Mouse (Mus musculus): ENCODE measurements at regions not wholly inside any gene's neighbourhood (a gene's known extent, or its start where the extent isn't known, plus 50 kb on each side); places are given as distances from the start of the nearest gene placed in this dataset.

- H3K4me1 ChIP-seq (ENCODE audit: control insufficient read depth, insufficient read depth, low read length), result no peaks in the 10 kb centered on the region
- H3K79me2 ChIP-seq (replicated peaks; ENCODE audit: control insufficient read depth, insufficient read depth, low read length), result no peaks in the 10 kb centered on the region
- WGBS, result 63% methylated on average over 8 of the region's 8 CpGs
- no peak overlapping the region for H3K9ac ChIP-seq (ENCODE audit: low read depth, low read length)
- no peak overlapping the region for H3K4me3 ChIP-seq
- intact Hi-C loops (cut with DNase I), result no loop called here
- TF ChIP-seq CTCF (IDR thresholded peaks at IDR 0.05), result no peak
- no peak for TF ChIP-seq EP300 (IDR thresholded peaks at IDR 0.05; ENCODE audit: insufficient read depth, low read depth, low read length)
- no peak for TF ChIP-seq POLR2A (IDR thresholded peaks at IDR 0.05; ENCODE audit: insufficient read depth, low read depth, low read length)
- DNase-seq, result no peak
- H3K27ac ChIP-seq, result no peak overlapping the region
- no peaks in the 10 kb centered on the region for H3K36me3 ChIP-seq (ENCODE audit: control insufficient read depth, insufficient read depth, low read length)
- no peaks in the 10 kb centered on the region for H3K27me3 ChIP-seq (ENCODE audit: control insufficient read depth, insufficient read depth, low read length)
These were observed 165.0 kb downstream of the Usp46 start for GRCm38 (mm10) chr5:73903219-73903570.

- no peak for DNase-seq
- Histone ChIP-seq H3K9ac (ENCODE audit: low read depth, low read length) (no peak overlapping the region), H3K27me3 (ENCODE audit: control insufficient read depth, insufficient read depth, low read length) (no peaks in the 10 kb centered on the region), H3K36me3 (ENCODE audit: control insufficient read depth, insufficient read depth, low read length) (no peaks in the 10 kb centered on the region), H3K4me3 (no peak overlapping the region), H3K27ac (no peak overlapping the region), H3K79me2 (replicated peaks; ENCODE audit: control insufficient read depth, insufficient read depth, low read length) (no peaks in the 10 kb centered on the region), H3K4me1 (ENCODE audit: control insufficient read depth, insufficient read depth, low read length) (no peaks in the 10 kb centered on the region)
- WGBS, result 81% methylated on average over 8 of the region's 8 CpGs
- TF ChIP-seq POLR2A (IDR thresholded peaks at IDR 0.05; ENCODE audit: insufficient read depth, low read depth, low read length), result no peak
- no peak for TF ChIP-seq CTCF (IDR thresholded peaks at IDR 0.05)
- TF ChIP-seq EP300 (IDR thresholded peaks at IDR 0.05; ENCODE audit: insufficient read depth, low read depth, low read length), result no peak
- intact Hi-C loops (cut with DNase I), result no loop called here
These were observed 164.0 kb downstream of the Usp46 start for GRCm38 (mm10) chr5:73904146-73904811.

GRCm38 (mm10) chr5:73912149-73912548, 156.1 kb downstream of the Usp46 start:
- Histone ChIP-seq H3K9ac (ENCODE audit: low read depth, low read length) (no peak overlapping the region), H3K4me3 (no peak overlapping the region), H3K36me3 (ENCODE audit: control insufficient read depth, insufficient read depth, low read length) (no peaks in the 10 kb centered on the region), H3K79me2 (replicated peaks; ENCODE audit: control insufficient read depth, insufficient read depth, low read length) (no peaks in the 10 kb centered on the region), H3K27ac (no peak overlapping the region), H3K27me3 (ENCODE audit: control insufficient read depth, insufficient read depth, low read length) (no peaks in the 10 kb centered on the region), H3K4me1 (ENCODE audit: control insufficient read depth, insufficient read depth, low read length) (peaks cover 2% of the 10 kb centered on the region)
- DNase-seq, result no peak
- WGBS, result 81% methylated on average over 1 of the region's 1 CpGs
- intact Hi-C loops (cut with DNase I), result no loop called here
- no peak for TF ChIP-seq POLR2A (IDR thresholded peaks at IDR 0.05; ENCODE audit: insufficient read depth, low read depth, low read length)
- TF ChIP-seq EP300 (IDR thresholded peaks at IDR 0.05; ENCODE audit: insufficient read depth, low read depth, low read length), result no peak
- no peak for TF ChIP-seq CTCF (IDR thresholded peaks at IDR 0.05)

- H3K27me3 ChIP-seq (ENCODE audit: control insufficient read depth, insufficient read depth, low read length), result no peaks in the 10 kb centered on the region
- H3K4me3 ChIP-seq, result no peak overlapping the region
- no peaks in the 10 kb centered on the region for H3K79me2 ChIP-seq (replicated peaks; ENCODE audit: control insufficient read depth, insufficient read depth, low read length)
- TF ChIP-seq CTCF (IDR thresholded peaks at IDR 0.05) (no peak), EP300 (IDR thresholded peaks at IDR 0.05; ENCODE audit: insufficient read depth, low read depth, low read length) (no peak), POLR2A (IDR thresholded peaks at IDR 0.05; ENCODE audit: insufficient read depth, low read depth, low read length) (no peak)
- no peak for DNase-seq
- peaks cover 2% of the 10 kb centered on the region for H3K4me1 ChIP-seq (ENCODE audit: control insufficient read depth, insufficient read depth, low read length)
- 59% methylated on average over 6 of the region's 6 CpGs for WGBS
- H3K36me3 ChIP-seq (ENCODE audit: control insufficient read depth, insufficient read depth, low read length), result no peaks in the 10 kb centered on the region
- intact Hi-C loops (cut with DNase I), result no loop called here
- H3K9ac ChIP-seq (ENCODE audit: low read depth, low read length), result no peak overlapping the region
- no peak overlapping the region for H3K27ac ChIP-seq
These were observed 155.1 kb downstream of the Usp46 start for GRCm38 (mm10) chr5:73913116-73913515.

- Histone ChIP-seq H3K27ac (no peak overlapping the region), H3K79me2 (replicated peaks; ENCODE audit: control insufficient read depth, insufficient read depth, low read length) (no peaks in the 10 kb centered on the region), H3K4me3 (no peak overlapping the region), H3K9ac (ENCODE audit: low read depth, low read length) (no peak overlapping the region), H3K36me3 (ENCODE audit: control insufficient read depth, insufficient read depth, low read length) (no peaks in the 10 kb centered on the region), H3K27me3 (ENCODE audit: control insufficient read depth, insufficient read depth, low read length) (no peaks in the 10 kb centered on the region), H3K4me1 (ENCODE audit: control insufficient read depth, insufficient read depth, low read length) (peaks cover 2% of the 10 kb centered on the region)
- WGBS, result 67% methylated on average over 2 of the region's 2 CpGs
- TF ChIP-seq EP300 (IDR thresholded peaks at IDR 0.05; ENCODE audit: insufficient read depth, low read depth, low read length), result no peak
- no peak for TF ChIP-seq CTCF (IDR thresholded peaks at IDR 0.05)
- no peak for TF ChIP-seq POLR2A (IDR thresholded peaks at IDR 0.05; ENCODE audit: insufficient read depth, low read depth, low read length)
- intact Hi-C loops (cut with DNase I), result no loop called here
- no peak for DNase-seq
These were observed 150.2 kb downstream of the Usp46 start for GRCm38 (mm10) chr5:73918011-73918410.

- Histone ChIP-seq H3K27me3 (ENCODE audit: control insufficient read depth, insufficient read depth, low read length) (no peaks in the 10 kb centered on the region), H3K79me2 (replicated peaks; ENCODE audit: control insufficient read depth, insufficient read depth, low read length) (no peaks in the 10 kb centered on the region), H3K9ac (ENCODE audit: low read depth, low read length) (no peak overlapping the region), H3K4me1 (ENCODE audit: control insufficient read depth, insufficient read depth, low read length) (no peaks in the 10 kb centered on the region; the same call in 1 of the 2 replicates), H3K36me3 (ENCODE audit: control insufficient read depth, insufficient read depth, low read length) (no peaks in the 10 kb centered on the region), H3K27ac (no peak overlapping the region), H3K4me3 (no peak overlapping the region)
- TF ChIP-seq CTCF (IDR thresholded peaks at IDR 0.05), result no peak
- no peak for TF ChIP-seq POLR2A (IDR thresholded peaks at IDR 0.05; ENCODE audit: insufficient read depth, low read depth, low read length)
- 70% methylated on average over 6 of the region's 6 CpGs for WGBS
- peak; percentile 49 to 58 for DNase-seq
- intact Hi-C loops (cut with DNase I), result loop anchor here (5.0 kb wide), 1 partner anchor 58 kb away; no protein-coding TSS in a partner anchor
These were observed 148.3 kb downstream of the Usp46 start for GRCm38 (mm10) chr5:73919936-73920335.

All from heart, adult 2 months (tissue).